Mouse (Mus musculus) E14TG2a.4 (cell line): Measurements from ENCODE around the gene Il4ra.

Experiments used
- CTCF ChIP-seq: conservative IDR thresholded peaks from 2 replicates; pipeline ENCODE4 v1.5.1; 2014; ENCODE audit warnings: low read length
- NANOG ChIP-seq: IDR thresholded peaks from 2 replicates; pipeline ENCODE4 v1.6.1; 2014; ENCODE audit warnings: borderline replicate concordance, low read length, mixed read lengths
- POU5F1 ChIP-seq: IDR thresholded peaks from 2 replicates; pipeline ENCODE4 v1.6.1; 2014; ENCODE audit warnings: low read length, borderline replicate concordance

DNA sequence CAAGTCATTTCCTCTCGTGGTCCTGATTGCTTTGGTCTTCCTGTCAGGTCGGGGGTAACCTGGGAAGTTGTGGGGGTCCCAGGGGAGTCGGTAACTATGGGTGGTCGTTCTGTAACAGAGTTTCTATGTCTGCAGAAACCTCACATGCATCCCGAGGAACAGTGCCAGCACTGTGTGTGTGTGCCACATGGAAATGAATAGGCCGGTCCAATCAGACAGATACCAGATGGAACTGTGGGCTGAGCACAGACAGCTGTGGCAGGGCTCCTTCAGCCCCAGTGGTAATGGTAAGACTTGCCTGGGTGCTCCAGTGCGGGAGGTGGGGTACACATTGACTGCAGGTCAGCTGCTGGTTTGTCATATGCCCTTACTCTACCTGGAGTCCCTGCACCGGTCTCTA lies 17.0 kb downstream of the Il4ra start:
- no peak for TF ChIP-seq CTCF
- TF ChIP-seq NANOG = no peak
- no peak for TF ChIP-seq POU5F1
